Mouse (Mus musculus) left cerebral cortex, postnatal 36 days (tissue): ENCODE data around the gene Gm9887. TPM values are rescaled to one million over a fixed set of nuclear protein-coding genes. Genes with fewer than 3 reads are reported as not detected.

Experiments used
- DNase-seq, 2 experiments: peaks; one replicate each; pipeline ENCODE4 v3.0.0; 2021 to 2022; ENCODE audit warnings: low spot score in 2 of 2, mixed read lengths in 1 of 2
- intact Hi-C: fragments of 180-260 bp; cut with DNase I; formaldehyde crosslinking; loops from one replicate; pipeline ENCODE4 v1.15.1; 2025
- total RNA-seq, 2 experiments: library from RNA; stranded (reverse); gene quantifications; 2 replicates each; pipeline ENCODE4 v1.2.3; 2021

Gm9887 gene
- 1 to 10 TPM in 1 of 2 experiments, under 1 TPM in 1; 0.93 to 1.7 TPM for total RNA-seq

GRCm38 (mm10) chr12:69371854-69372671, at the start of gene Gm9887, which contains the start of gene Arf6:
Gene Gm9887 (minus strand): TSS chr12:69372458.
Gene Arf6 (plus strand): TSS chr12:69372150.
- intact Hi-C loops = loop anchor here (5.0 kb wide), 1 partner anchor 90 kb away; no protein-coding TSS in a partner anchor
- DNase-seq = peak; percentile 98 to 99

DNA sequence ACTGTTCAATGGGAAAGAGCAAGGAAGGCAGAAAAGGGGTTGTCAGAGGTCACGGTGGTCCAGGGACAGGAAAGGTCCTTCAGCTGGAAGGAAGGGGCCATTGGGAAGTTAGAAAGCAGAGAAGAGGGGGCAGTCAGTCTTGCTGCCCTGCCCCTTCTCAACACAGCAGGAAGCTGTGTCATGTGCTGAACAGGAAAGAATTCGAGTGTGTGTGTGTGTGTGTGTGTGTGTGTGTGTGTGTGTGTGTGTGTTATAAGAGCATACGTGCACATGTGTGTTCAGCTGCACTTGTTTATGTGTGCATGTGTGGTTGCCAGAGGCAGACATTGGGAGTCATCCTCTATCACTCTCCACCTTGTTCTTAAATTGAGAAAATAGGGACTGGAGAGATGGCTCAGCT, 48.5 kb upstream of the Gm9887 start:
- DNase-seq = no peak
- intact Hi-C loops = no loop called here

GRCm38 (mm10) chr12:69419606-69420005, 47.3 kb upstream of the Gm9887 start:
- intact Hi-C loops = no loop called here
- DNase-seq = no peak

DNA sequence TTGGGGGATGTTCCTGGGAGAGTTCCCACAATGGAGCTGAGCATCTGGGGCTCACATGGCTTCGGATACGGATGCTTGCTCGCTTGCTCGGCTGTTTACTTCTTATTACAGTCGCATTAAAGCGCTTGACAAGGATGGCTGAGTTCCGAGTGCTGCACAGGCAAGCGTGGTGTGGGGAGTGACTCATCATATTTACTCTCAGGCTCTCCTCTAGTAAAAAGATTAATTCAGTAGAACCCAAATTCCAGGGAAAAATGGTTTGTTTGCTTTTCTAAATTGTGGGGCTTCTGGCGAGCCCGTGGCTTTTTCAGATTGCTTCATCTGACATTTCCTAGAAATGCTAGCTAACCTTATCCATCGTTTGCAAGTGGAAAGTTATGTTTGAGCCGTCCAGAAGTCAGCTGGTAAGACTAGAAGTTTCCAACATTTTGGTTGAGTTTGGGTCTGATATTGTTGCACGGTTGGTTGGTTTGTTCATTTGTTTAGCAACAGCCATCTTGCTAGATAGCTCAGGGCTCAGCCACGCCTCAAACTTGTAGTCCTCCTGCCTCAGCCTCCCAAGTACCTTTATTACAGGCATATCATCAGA, 46.9 kb upstream of the Gm9887 start:
- DNase-seq = peak in 1 of 2 experiments; percentile 12

DNA sequence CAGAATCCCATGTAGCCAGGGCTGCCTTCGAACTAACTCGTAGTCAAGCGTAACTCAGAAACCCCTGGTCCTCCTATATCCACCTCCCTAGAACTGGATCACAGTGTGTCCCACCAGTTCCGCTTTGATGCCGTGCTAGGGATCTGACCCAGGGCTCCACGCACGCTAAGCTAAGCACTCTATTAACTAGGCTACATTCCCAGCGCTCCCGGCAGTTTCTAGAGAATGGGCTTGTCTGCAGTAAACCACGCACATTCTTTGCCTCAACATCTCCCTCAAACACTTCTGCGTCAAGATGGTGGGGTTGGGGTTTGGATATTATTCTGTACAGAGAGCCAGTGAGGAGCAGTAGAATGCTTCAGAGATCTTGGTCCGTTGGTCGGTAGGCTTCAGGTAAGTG, 46.3 kb upstream of the Gm9887 start:
- intact Hi-C loops = no loop called here
- DNase-seq = no peak

More for the DNA sequence above, 46.9 kb upstream of the Gm9887 start:
- intact Hi-C loops = no loop called here

DNA sequence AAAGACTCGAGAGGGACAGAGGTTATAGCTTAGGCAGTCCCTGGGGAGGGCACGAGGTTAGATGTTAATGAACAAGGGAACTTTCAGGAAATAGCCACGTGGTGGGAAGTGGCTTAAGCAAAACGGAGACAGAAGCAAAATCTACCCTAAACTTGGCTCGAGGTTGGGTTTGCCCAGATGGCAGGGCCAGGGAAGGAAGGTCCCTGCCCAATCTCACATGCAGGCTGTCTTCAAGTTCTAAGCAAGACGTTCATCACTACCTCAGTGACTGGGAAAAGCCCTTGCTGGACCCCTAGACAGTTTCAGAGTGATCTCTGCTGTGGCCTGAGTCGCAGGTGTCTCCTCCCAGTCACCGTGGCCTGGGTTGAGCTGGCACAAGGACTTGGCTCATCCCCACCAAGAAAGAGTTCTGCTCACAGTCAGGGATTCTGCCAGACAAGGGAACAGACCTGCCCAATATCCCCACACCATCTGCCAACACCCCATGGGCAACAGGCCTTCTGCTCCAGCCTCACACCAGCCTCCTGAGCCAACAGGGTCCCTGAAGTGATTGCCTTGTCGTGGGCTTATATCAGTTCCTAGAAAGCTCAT, 45.5 kb upstream of the Gm9887 start:
- no peak for DNase-seq
- intact Hi-C loops = no loop called here

- no peak for DNase-seq
- intact Hi-C loops = no loop called here
Measured at GRCm38 (mm10) chr12:69416793-69417192, 44.5 kb upstream of the Gm9887 start.

DNA sequence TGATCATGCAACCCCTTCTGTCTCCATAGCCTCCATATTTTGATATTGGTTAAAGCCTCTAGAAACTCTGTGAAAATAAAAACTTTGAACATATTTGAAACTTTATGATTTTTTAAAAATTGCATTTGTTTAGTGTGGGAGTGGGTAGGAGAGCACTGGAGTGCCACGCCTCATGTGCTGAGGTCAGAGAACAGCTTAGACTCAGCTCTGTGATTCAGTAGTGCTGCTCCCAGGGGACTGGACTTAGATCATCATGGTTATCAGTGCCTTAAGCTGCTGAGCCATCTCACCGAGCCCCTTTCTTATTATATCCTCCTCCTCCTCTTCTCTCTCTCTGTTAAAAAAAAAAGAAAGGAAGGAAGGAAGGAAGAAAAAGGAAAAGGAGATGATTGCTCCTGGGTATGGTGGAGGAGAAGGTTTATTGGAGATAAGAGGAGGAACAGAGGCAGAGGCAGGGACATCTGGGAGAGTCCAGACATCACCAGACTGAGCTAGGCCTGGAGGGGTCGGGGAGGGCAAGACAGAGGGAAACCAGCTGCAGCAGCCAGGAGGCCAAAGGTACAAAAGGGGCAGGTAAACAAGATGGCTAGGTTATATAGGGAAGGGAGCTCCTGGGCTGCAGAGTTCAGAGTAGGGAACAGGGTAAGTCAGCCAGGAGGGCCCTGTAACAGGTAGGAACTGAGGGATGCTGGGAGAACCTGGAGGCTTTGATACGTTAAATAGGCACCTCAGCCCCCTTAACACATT, 42.7 kb upstream of the Gm9887 start:
- intact Hi-C loops = no loop called here
- no peak for DNase-seq

GRCm38 (mm10) chr12:69413303-69413702, 41.0 kb upstream of the Gm9887 start:
- no peak for DNase-seq
- intact Hi-C loops = no loop called here

DNA sequence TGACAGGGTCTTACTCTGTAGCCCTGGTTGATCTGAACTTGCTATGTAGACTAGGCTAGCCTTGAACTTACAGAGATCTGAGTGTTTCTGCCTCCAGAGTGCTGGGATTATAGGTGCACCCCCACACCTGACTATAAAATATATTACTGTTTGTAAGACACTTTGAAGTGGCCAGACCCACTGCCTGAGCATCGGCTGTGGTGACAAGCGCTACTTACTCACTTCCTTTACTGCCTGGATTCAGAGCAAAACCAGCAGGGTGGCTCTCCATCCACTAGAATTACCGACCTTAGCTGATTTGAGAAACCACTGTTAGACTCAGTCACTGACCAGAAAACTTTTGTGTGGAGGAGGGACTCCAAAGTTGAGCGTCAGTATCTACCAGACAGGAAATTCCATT, 39.7 kb upstream of the Gm9887 start:
- intact Hi-C loops = no loop called here
- no peak for DNase-seq

- intact Hi-C loops = no loop called here
- no peak for DNase-seq
Measured at GRCm38 (mm10) chr12:69410767-69411166, 38.5 kb upstream of the Gm9887 start.

DNA sequence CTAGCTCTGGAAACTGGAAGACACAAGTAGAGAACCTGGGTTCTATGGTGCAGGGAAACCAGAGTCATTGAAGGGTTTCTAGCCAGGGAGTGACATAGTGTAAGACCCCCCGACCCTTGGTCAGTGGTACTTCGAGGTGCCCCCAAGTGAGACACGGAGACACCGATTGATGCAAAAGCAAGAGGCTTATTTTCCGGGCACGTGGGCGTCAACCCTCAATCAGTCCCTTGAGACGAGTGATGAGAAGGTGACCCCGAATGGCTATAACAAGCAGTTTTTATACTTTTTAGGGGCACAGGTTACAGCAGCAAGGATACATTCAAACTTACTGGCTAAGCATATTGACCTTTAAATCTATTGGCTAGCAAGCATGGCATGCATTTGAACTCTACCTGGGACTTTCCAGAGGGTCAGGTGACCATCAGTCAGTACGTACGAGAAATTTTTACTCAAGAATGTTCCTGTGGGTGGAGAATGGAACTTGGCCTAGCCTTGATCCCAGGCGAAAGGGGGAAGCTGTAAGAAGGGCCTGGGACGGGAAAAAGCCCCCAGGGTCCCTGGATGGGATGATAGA, 30.4 kb upstream of the Gm9887 start:
- intact Hi-C loops = no loop called here
- DNase-seq = no peak

DNA sequence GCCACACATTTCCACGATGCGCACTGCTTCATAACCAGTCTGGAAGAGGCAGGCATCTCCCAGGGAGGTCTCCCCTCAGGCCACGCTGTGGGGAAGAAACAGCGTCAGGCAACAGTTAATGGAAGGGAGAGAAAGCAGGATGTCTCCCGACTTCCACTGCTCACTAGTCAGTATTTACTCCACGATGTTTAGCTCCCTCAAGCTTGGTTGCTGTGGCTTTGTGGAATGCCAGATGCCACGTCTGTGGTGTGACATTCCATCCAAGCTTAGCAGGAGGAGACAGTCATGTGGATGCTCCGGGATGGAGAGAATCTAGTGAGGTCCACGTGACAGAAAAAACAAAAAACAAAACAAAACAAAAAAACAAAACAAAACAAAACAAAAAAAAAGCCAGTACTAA, 29.8 kb upstream of the Gm9887 start:
- no peak for DNase-seq
- intact Hi-C loops = no loop called here

DNA sequence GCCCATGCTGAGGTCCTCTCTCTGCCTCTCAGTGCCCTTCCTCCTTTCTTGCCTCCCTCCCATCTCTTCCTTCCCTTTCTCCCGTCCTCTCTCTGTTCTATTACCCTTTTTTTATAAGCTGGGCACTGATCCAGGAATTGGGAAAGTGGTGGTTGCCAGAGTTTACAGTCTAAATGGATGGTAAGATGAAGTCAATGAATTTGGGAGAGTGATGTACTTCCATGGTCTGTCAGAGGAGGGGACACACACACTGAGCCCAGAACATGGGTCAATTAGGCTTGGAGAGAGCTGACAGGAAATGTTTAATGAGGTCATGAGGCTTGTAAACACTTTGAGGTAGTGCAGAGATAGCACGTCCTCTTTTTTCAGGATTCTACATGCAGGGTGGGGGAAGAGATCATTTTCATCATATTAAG, 28.6 kb upstream of the Gm9887 start:
- DNase-seq = no peak
- intact Hi-C loops = no loop called here

GRCm38 (mm10) chr12:69400367-69400766, 28.1 kb upstream of the Gm9887 start:
- no peak for DNase-seq
- intact Hi-C loops = no loop called here

GRCm38 (mm10) chr12:69394456-69394855, 22.2 kb upstream of the Gm9887 start:
- no peak for DNase-seq
- intact Hi-C loops = no loop called here

GRCm38 (mm10) chr12:69393076-69393475, 20.8 kb upstream of the Gm9887 start:
- DNase-seq = no peak
- intact Hi-C loops = no loop called here

- intact Hi-C loops = no loop called here
- no peak for DNase-seq
Measured at GRCm38 (mm10) chr12:69390000-69390698, 17.9 kb upstream of the Gm9887 start.

- intact Hi-C loops = no loop called here
- no peak for DNase-seq
Measured at GRCm38 (mm10) chr12:69389273-69389938, 17.1 kb upstream of the Gm9887 start.
